Comparison of ENCODE assay signal across 9 mouse cellular contexts in the genomic region with DNA sequence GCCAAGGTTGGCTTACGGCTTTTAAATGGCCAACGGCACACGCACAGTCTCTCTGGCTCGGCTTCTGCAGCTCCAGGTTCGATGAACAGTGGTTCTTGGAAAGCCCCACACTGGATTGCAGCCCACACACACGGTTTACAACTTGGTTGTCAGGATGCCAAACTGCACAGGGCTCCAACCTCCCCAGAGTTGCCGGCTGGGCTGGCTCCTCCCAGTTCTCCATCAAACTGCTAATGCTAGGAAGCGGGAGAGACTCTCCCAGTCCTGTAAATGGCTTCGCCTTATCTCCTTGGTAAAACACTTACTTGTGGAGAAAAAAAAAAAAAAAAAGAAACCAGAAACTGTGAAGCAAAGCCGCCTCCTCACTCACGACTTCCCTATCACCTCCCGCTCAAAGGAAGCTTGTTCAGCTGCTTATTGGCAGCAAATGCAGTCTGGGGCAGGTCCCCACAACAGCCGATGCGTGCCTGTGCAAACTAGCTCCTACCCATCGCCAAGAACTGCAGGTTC.
A peak's percentile ranks its signal among the peaks of the same experiment; 100 is the strongest.
DNase-seq lines count a peak whose midpoint lies in the region; ATAC-seq and TF ChIP-seq lines count a peak whose summit lies in the region.
"Had no signal": no experiment of that assay in that cellular context is flagged by ENCODE, and none has a peak within 500 bp of the region (broad histone marks: within the 10 kb centered on the region; RNA-seq: fewer than 3 reads in every experiment).

No protein-coding gene starts in this region.

- H3K4me1 ChIP-seq in limb, embryonic 11.5 days (ENCODE audit: control insufficient read depth, insufficient read depth, low read length) = no peaks in the 10 kb centered on the region
- H3K4me1 ChIP-seq in limb, embryonic 10.5 days = peaks cover 6% of the 10 kb centered on the region
- peaks cover 14% of the 10 kb centered on the region for H3K4me1 ChIP-seq in lung, adult 2 months (ENCODE audit: control insufficient read depth, insufficient read depth, low read length)
- H3K4me1 ChIP-seq in thymus, adult 2 months (replicated peaks; ENCODE audit: control insufficient read depth, insufficient read depth, low read length) = peaks cover 2% of the 10 kb centered on the region; the same call in 1 of the 2 replicates
- H3K4me1 ChIP-seq: liver, embryonic 15.5 days had no signal

- no peak overlapping the region for H3K4me3 ChIP-seq in limb, embryonic 11.5 days (ENCODE audit: low read depth, low read length)
- H3K4me3 ChIP-seq in limb, embryonic 10.5 days = no peak overlapping the region
- H3K4me3 ChIP-seq in lung, adult 2 months (replicated peaks; ENCODE audit: extremely low read depth, low read depth, low read length) = no peak overlapping the region
- no peak overlapping the region for H3K4me3 ChIP-seq in thymus, adult 2 months (ENCODE audit: control insufficient read depth, insufficient read depth, low read length)
- H3K4me3 ChIP-seq: liver, embryonic 15.5 days had no signal

- H3K9me3 ChIP-seq in limb, embryonic 11.5 days (ENCODE audit: control insufficient read depth, low read length) = no peaks in the 10 kb centered on the region
- no peaks in the 10 kb centered on the region for H3K9me3 ChIP-seq in limb, embryonic 10.5 days (replicated peaks)
- H3K9me3 ChIP-seq: liver, embryonic 15.5 days had no signal

- no peak for TF ChIP-seq POLR2A in lung, adult 2 months (IDR thresholded peaks at IDR 0.05; ENCODE audit: borderline replicate concordance, extremely low read depth, low read depth, low read length)
- no peak for TF ChIP-seq POLR2A in thymus, adult 2 months (IDR thresholded peaks at IDR 0.05; ENCODE audit: control insufficient read depth, extremely low read depth, insufficient read depth, low read length, poor library complexity)

- TF ChIP-seq CTCF in lung, adult 2 months (IDR thresholded peaks at IDR 0.05; ENCODE audit: insufficient read depth, low read length) = no peak
- no peak for TF ChIP-seq CTCF in thymus, adult 2 months (IDR thresholded peaks at IDR 0.05; ENCODE audit: borderline replicate concordance, control insufficient read depth, extremely low read depth, insufficient read depth, low read length, poor library complexity)

- WGBS in limb, embryonic 11.5 days = 24% methylated on average over 15 of the region's 15 CpGs
- 27% methylated on average over 15 of the region's 15 CpGs for WGBS in limb, embryonic 10.5 days
- 4% methylated on average over 15 of the region's 15 CpGs for WGBS in lung, adult 2 months
- 12% methylated on average over 15 of the region's 15 CpGs for WGBS in thymus, adult 2 months

- H3K27me3 ChIP-seq in limb, embryonic 11.5 days (ENCODE audit: control insufficient read depth, insufficient read depth, low read length) = no peaks in the 10 kb centered on the region
- no peaks in the 10 kb centered on the region for H3K27me3 ChIP-seq in limb, embryonic 10.5 days (ENCODE audit: low read depth, poor library complexity, severe bottlenecking)
- H3K27me3 ChIP-seq in thymus, adult 2 months (ENCODE audit: control insufficient read depth, insufficient read depth, low read length) = no peaks in the 10 kb centered on the region
- H3K27me3 ChIP-seq: liver, embryonic 15.5 days had no signal

- no peak overlapping the region for H3K27ac ChIP-seq in limb, embryonic 11.5 days (replicated peaks; ENCODE audit: low read depth, low read length)
- H3K27ac ChIP-seq in limb, embryonic 10.5 days = no peak overlapping the region
- no peak overlapping the region for H3K27ac ChIP-seq in thymus, adult 2 months (ENCODE audit: control insufficient read depth, insufficient read depth, low read length)
- H3K27ac ChIP-seq: liver, embryonic 15.5 days had no signal

- no peak for ATAC-seq in limb, embryonic 11.5 days (ENCODE audit: insufficient number of reproducible peaks, low FRiP score, low TSS enrichment, low read depth)

- no peak overlapping the region for H3K9ac ChIP-seq in limb, embryonic 11.5 days (ENCODE audit: low read length)
- H3K9ac ChIP-seq: liver, embryonic 15.5 days had no signal

- peak; percentile 43 for DNase-seq in limb, embryonic 11.5 days (ENCODE audit: low spot score)
- DNase-seq in limb, embryonic 10.5 days (ENCODE audit: low spot score) = no peak
- DNase-seq in cerebellum, postnatal 10 days = peak; percentile 86 to 94
- peak; percentile 87 to 91 for DNase-seq in heart, adult 18-20 months
- peak; percentile 87 for DNase-seq in kidney, adult 9 months
- DNase-seq in lung, adult 2 months = peak; percentile 50
- peak; percentile 55 to 64 for DNase-seq in right cerebral cortex, postnatal 36 days (ENCODE audit: low spot score in 2 of 2)
- DNase-seq in thymus, adult 2 months = no peak

- no peaks in the 10 kb centered on the region for H3K36me3 ChIP-seq in limb, embryonic 11.5 days (ENCODE audit: control insufficient read depth, insufficient read depth, low read length)
- no peaks in the 10 kb centered on the region for H3K36me3 ChIP-seq in limb, embryonic 10.5 days
- H3K36me3 ChIP-seq in thymus, adult 2 months (ENCODE audit: control insufficient read depth, insufficient read depth, low read length) = no peaks in the 10 kb centered on the region
- H3K36me3 ChIP-seq: liver, embryonic 15.5 days had no signal

- 0 out of 2 replicates have a peak overlapping the region, but pooled peaks have one; percentile 4 for H3K4me2 ChIP-seq in limb, embryonic 11.5 days (ENCODE audit: low read depth, severe bottlenecking)
- H3K4me2 ChIP-seq: liver, embryonic 15.5 days had no signal

Comparison
In these comparisons a context has a peak if more than half of its experiments do, and no peak if none do; other contexts are left out.
1. DNase-seq: peak in limb, embryonic 11.5 days (single experiment), cerebellum, postnatal 10 days (2 of 2), heart, adult 18-20 months (2 of 2), kidney, adult 9 months (single experiment), lung, adult 2 months (single experiment) and right cerebral cortex, postnatal 36 days (2 of 2); none in limb, embryonic 10.5 days (single experiment) and thymus, adult 2 months (single experiment).